Mouse (Mus musculus): ENCODE results near the gene Ttll5. TPM values are rescaled to one million over a fixed set of nuclear protein-coding genes. Genes with fewer than 3 reads are reported as not detected.

The Ttll5 gene
- total RNA-seq, 4 experiments from 2014 or later, result 22.2 to 36.7 (median 27.8) TPM

GRCm38 (mm10) chr12:85930713-85931112, 106.3 kb downstream of the Ttll5 start:
- no peak for DNase-seq

GRCm38 (mm10) chr12:85933241-85933640, 108.8 kb downstream of the Ttll5 start:
- no peak for DNase-seq

- DNase-seq, result no peak
Measured at GRCm38 (mm10) chr12:85937384-85937783, 112.9 kb downstream of the Ttll5 start.

- no peak for DNase-seq
Measured at GRCm38 (mm10) chr12:85943456-85943855, 119.0 kb downstream of the Ttll5 start.

- no peak for DNase-seq
Measured at GRCm38 (mm10) chr12:85944419-85944818, 120.0 kb downstream of the Ttll5 start.

- DNase-seq, result no peak
Measured at GRCm38 (mm10) chr12:85947161-85947560, 122.7 kb downstream of the Ttll5 start.

- DNase-seq, result no peak
Measured at GRCm38 (mm10) chr12:85949667-85950066, 125.2 kb downstream of the Ttll5 start.

GRCm38 (mm10) chr12:85950371-85950770, 125.9 kb downstream of the Ttll5 start:
- DNase-seq, result no peak

GRCm38 (mm10) chr12:85951036-85951435, 126.6 kb downstream of the Ttll5 start:
- DNase-seq, result no peak

- no peak for DNase-seq
Measured at GRCm38 (mm10) chr12:85951822-85952221, 127.4 kb downstream of the Ttll5 start.

GRCm38 (mm10) chr12:85952349-85952748, 127.9 kb downstream of the Ttll5 start:
- DNase-seq, result no peak

GRCm38 (mm10) chr12:85954167-85954566, 129.7 kb downstream of the Ttll5 start:
- no peak for DNase-seq

- DNase-seq, result no peak
Measured at GRCm38 (mm10) chr12:85955062-85955461, 130.6 kb downstream of the Ttll5 start.

GRCm38 (mm10) chr12:85955690-85956089, 131.2 kb downstream of the Ttll5 start:
- DNase-seq, result no peak

GRCm38 (mm10) chr12:85956251-85956650, 131.8 kb downstream of the Ttll5 start:
- DNase-seq, result no peak

GRCm38 (mm10) chr12:85958460-85958859, 134.0 kb downstream of the Ttll5 start:
- DNase-seq, result no peak

GRCm38 (mm10) chr12:85959822-85960501, 135.5 kb downstream of the Ttll5 start:
- no peak for DNase-seq

- DNase-seq, result no peak
Measured at GRCm38 (mm10) chr12:85960699-85961098, 136.2 kb downstream of the Ttll5 start.

GRCm38 (mm10) chr12:85963160-85963559, 138.7 kb downstream of the Ttll5 start:
- DNase-seq, result no peak

- no peak for DNase-seq
Measured at GRCm38 (mm10) chr12:85963699-85964098, 139.2 kb downstream of the Ttll5 start.

- no peak for DNase-seq
Measured at GRCm38 (mm10) chr12:85964436-85964835, 140.0 kb downstream of the Ttll5 start.

- DNase-seq, result no peak
Measured at GRCm38 (mm10) chr12:85967812-85968211, 143.4 kb downstream of the Ttll5 start.

- no peak for DNase-seq
Measured at GRCm38 (mm10) chr12:85968409-85968808, 143.9 kb downstream of the Ttll5 start.

GRCm38 (mm10) chr12:85969571-85969970, 145.1 kb downstream of the Ttll5 start:
- DNase-seq, result no peak

- no peak for DNase-seq
Measured at GRCm38 (mm10) chr12:85970191-85970590, 145.7 kb downstream of the Ttll5 start.

All from adrenal gland, adult 8-10 months (tissue).